Mouse (Mus musculus) intestine, postnatal 0 days (tissue): ENCODE measurements around the gene Atg7. TPM values are rescaled to one million over a fixed set of nuclear protein-coding genes. Genes with fewer than 3 reads are reported as not detected.
"Not testable (repeated sequence)": the region's sequence is repeated elsewhere in the genome, so short reads cannot be mapped to it uniquely, and the experiment has no call there.

Source experiments
- ATAC-seq: fragments of 200-750 bp; cut with Nextera tagmentation; 2 replicates; pipeline ENCODE4 v1.8.0; 2017; ENCODE audit warnings: mild to moderate bottlenecking, moderate TSS enrichment, moderate library complexity
- H3K27ac ChIP-seq: fragments of 300-500 bp; sonication (generic); 2 replicates; pipeline ENCODE4 v1.5.1; 2014; ENCODE audit warnings: mild to moderate bottlenecking, low read depth, low read length, moderate library complexity
- H3K27me3 ChIP-seq: fragments of 300-500 bp; sonication (generic); replicated peaks from 2 replicates; pipeline ENCODE4 v1.6.1; 2014; ENCODE audit warnings: low read length, mixed read lengths; ENCODE audit not compliant: control insufficient read depth, insufficient read depth
- H3K36me3 ChIP-seq: fragments of 300-500 bp; sonication (generic); 2 replicates; pipeline ENCODE4 v1.6.1; 2014; ENCODE audit warnings: mild to moderate bottlenecking, moderate library complexity; ENCODE audit not compliant: control insufficient read depth, insufficient read depth
- H3K4me1 ChIP-seq: fragments of 300-500 bp; sonication (generic); replicated peaks from 2 replicates; pipeline ENCODE4 v1.6.1; 2014; ENCODE audit warnings: antibody characterized with exemption, low read length, mixed read lengths; ENCODE audit not compliant: control insufficient read depth, insufficient read depth
- H3K4me2 ChIP-seq: fragments of 300-500 bp; sonication (generic); replicated peaks from 2 replicates; pipeline ENCODE4 v1.6.1; 2014; ENCODE audit warnings: low read depth, mild to moderate bottlenecking, moderate library complexity
- H3K4me3 ChIP-seq: fragments of 300-500 bp; sonication (generic); 2 replicates; pipeline ENCODE4 v1.5.1; 2014; ENCODE audit warnings: low read depth, low read length
- H3K9ac ChIP-seq: fragments of 300-500 bp; sonication (generic); 2 replicates; pipeline ENCODE4 v1.6.1; 2014; ENCODE audit warnings: mild to moderate bottlenecking, low read depth, low read length
- H3K9me3 ChIP-seq: fragments of 300-500 bp; sonication (generic); 2 replicates; pipeline ENCODE4 v1.6.1; 2016; ENCODE audit warnings: mixed run types; ENCODE audit not compliant: control insufficient read depth
- CTCF ChIP-seq: sonication (generic); IDR thresholded peaks from 2 replicates; pipeline ENCODE4 v1.5.1; 2016; ENCODE audit warnings: low read depth, mild to moderate bottlenecking, control low read depth, antibody characterized with exemption, moderate library complexity
- WGBS: fragments of 180-500 bp; shearing (Covaris S2); extraction: QIAGEN DNeasy Blood & Tissue Kit; methylation state at CpG from one replicate; pipeline ENCODE4 v1.1.7; 2014; 5-methylcytosine and 5-hydroxymethylcytosine counted together
- polyA plus RNA-seq: library from polyadenylated mRNA; unstranded; fragments of >200 nt; fragmentation: Nextera tagmentation; extraction: Ambion mirVana; gene quantifications from 2 replicates; pipeline ENCODE4 v1.2.1, GENCODE M21; 2015

Gene Atg7
- 12.4 TPM in 2 replicates for polyA plus RNA-seq

- Histone ChIP-seq H3K9me3 (no peaks in the 10 kb centered on the region), H3K4me3 (peak within 1 kb of the TSS; percentile 82), H3K36me3 (no peaks in the 10 kb centered on the region), H3K9ac (peak within 1 kb of the TSS; percentile 81), H3K27me3 (no peaks in the 10 kb centered on the region), H3K4me2 (peak within 1 kb of the TSS; percentile 86), H3K27ac (peak within 1 kb of the TSS; percentile 58; the same call in 1 of the 2 replicates), H3K4me1 (no peaks in the 10 kb centered on the region)
- under 1% methylated on average over 38 of the region's 38 CpGs for WGBS
- ATAC-seq, result peak; percentile 87
- no peak for TF ChIP-seq CTCF
These were observed at the start of gene Atg7 for GRCm38 (mm10) chr6:114642601-114643528. Gene Atg7 (plus strand): TSS chr6:114643097.

- ATAC-seq, H3K4me2 ChIP-seq, H3K36me3 ChIP-seq, H3K4me1 ChIP-seq, H3K9me3 ChIP-seq, H3K27me3 ChIP-seq, H3K27ac ChIP-seq, H3K9ac ChIP-seq, H3K4me3 ChIP-seq: not testable (repeated sequence)
- WGBS, result 6% methylated on average over 6 of the region's 17 CpGs
These were observed 28.8 kb upstream of the Atg7 start for GRCm38 (mm10) chr6:114614076-114614475.

GRCm38 (mm10) chr6:114633886-114634285 lies 9.0 kb upstream of the Atg7 start:
- H3K9ac ChIP-seq, H3K27ac ChIP-seq, ATAC-seq, H3K36me3 ChIP-seq, H3K4me3 ChIP-seq, H3K27me3 ChIP-seq, H3K9me3 ChIP-seq, H3K4me2 ChIP-seq, H3K4me1 ChIP-seq: not testable (repeated sequence)
- WGBS, result no CpG with 5 or more reads among the region's 14 CpGs

GRCm38 (mm10) chr6:114643716-114644115 lies 819 bp downstream of the Atg7 start:
- peak overlapping the region; percentile 86 for H3K4me2 ChIP-seq
- peak overlapping the region; percentile 81 for H3K9ac ChIP-seq
- no peak for ATAC-seq
- no peaks in the 10 kb centered on the region for H3K4me1 ChIP-seq
- no peaks in the 10 kb centered on the region for H3K27me3 ChIP-seq
- 46% methylated on average over 8 of the region's 8 CpGs for WGBS
- no peaks in the 10 kb centered on the region for H3K9me3 ChIP-seq
- peak overlapping the region; percentile 82 for H3K4me3 ChIP-seq
- no peaks in the 10 kb centered on the region for H3K36me3 ChIP-seq
- no peak overlapping the region for H3K27ac ChIP-seq
- TF ChIP-seq CTCF, result no peak

- Histone ChIP-seq H3K36me3 (no peaks in the 10 kb centered on the region), H3K27me3 (no peaks in the 10 kb centered on the region), H3K9me3 (no peaks in the 10 kb centered on the region), H3K4me3 (no peak overlapping the region), H3K9ac (no peak overlapping the region), H3K4me1 (no peaks in the 10 kb centered on the region), H3K4me2 (no peak overlapping the region), H3K27ac (no peak overlapping the region)
- TF ChIP-seq CTCF, result no peak
- ATAC-seq, result no peak
- 79% methylated on average over 1 of the region's 1 CpGs for WGBS
These were observed 1.6 kb downstream of the Atg7 start for GRCm38 (mm10) chr6:114644531-114644930.

GRCm38 (mm10) chr6:114646201-114646600 lies 3.3 kb downstream of the Atg7 start:
- Histone ChIP-seq H3K9ac (no peak overlapping the region), H3K4me2 (no peak overlapping the region), H3K4me1 (no peaks in the 10 kb centered on the region), H3K27ac (no peak overlapping the region), H3K27me3 (no peaks in the 10 kb centered on the region), H3K4me3 (no peak overlapping the region), H3K36me3 (no peaks in the 10 kb centered on the region), H3K9me3 (no peaks in the 10 kb centered on the region)
- ATAC-seq, result no peak
- 72% methylated on average over 1 of the region's 1 CpGs for WGBS
- TF ChIP-seq CTCF, result no peak
